Mouse (Mus musculus): ENCODE measurements around the gene Mrpl10.
A peak's percentile ranks its signal among the peaks of the same experiment; 100 is the strongest.

The Mrpl10 gene

GRCm38 (mm10) chr11:97041022-97041899 is at the start of gene Mrpl10, which contains the start of gene Lrrc46:
Gene Mrpl10, plus strand, starts transcription at chr11:97041560.
Gene Lrrc46, minus strand, starts transcription at chr11:97041407.
- DNase-seq (ENCODE audit: extremely low read depth, low read depth) = peak; percentile 74

DNA sequence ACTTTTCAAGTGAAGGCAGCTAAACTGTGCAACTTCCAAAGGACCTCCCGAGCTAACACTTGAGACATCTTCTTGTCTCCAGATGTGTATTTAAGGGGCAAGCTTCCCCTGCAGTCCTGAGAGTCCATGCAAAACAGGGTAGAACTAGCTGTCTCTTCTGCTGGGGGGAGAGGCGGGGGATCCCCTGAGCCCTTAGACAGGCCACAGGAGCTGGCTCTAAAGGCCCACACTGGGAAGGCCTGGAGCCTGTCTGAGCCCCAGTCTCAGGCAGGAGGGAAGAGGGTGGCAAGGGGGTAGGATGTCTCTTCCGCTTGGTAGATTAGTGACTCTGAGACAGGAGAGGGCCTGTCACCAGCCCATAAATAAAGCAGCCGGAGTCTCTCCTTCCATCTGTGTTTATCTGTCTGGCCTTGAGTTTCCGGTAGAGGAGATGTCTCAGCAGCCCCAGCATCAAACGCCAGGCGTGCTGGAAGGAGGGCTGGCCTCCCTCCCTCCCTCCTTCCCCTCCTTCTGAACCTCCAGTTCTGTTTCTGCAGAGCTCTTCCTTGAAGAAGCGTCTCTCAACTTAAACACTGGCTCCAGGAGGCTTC is 48.5 kb upstream of the Mrpl10 start:
- DNase-seq (ENCODE audit: extremely low read depth, low read depth) = peak; percentile 94

GRCm38 (mm10) chr11:96995031-96995430 is 46.3 kb upstream of the Mrpl10 start:
- no peak for DNase-seq (ENCODE audit: extremely low read depth, low read depth)

- no peak for DNase-seq (ENCODE audit: extremely low read depth, low read depth)
These were observed 45.3 kb upstream of the Mrpl10 start for GRCm38 (mm10) chr11:96995836-96996772.

DNA sequence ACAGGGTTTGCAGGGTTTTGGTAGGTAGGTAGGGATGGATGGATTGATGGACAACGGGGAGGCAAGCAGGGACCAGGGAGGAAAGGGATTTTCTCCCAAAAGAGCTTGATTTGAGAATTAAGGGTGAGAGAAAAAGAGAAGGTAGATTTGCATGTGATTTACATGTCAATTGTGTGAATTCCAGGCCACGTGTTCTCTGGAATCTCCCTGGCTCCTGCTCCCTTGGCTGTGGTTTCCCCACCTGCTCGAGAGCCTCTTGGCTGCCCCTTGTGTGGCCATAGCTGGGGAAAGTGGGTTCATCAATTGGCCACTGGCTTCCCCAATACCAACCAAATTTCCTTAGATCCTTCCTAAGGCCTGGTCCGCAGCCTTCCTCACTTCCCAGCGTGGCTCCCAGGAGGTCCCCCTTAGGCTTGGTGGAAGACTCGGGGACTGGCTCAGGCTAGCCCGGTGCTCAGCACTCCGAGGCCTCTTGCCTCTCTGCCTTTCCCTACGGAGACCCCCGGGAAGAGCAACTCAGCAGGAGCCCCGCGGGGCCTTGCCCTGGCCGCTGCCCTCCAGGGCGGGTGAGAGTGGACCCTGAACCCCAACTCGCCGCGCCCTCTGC is 44.5 kb upstream of the Mrpl10 start:
- DNase-seq (ENCODE audit: extremely low read depth, low read depth) = no peak

DNA sequence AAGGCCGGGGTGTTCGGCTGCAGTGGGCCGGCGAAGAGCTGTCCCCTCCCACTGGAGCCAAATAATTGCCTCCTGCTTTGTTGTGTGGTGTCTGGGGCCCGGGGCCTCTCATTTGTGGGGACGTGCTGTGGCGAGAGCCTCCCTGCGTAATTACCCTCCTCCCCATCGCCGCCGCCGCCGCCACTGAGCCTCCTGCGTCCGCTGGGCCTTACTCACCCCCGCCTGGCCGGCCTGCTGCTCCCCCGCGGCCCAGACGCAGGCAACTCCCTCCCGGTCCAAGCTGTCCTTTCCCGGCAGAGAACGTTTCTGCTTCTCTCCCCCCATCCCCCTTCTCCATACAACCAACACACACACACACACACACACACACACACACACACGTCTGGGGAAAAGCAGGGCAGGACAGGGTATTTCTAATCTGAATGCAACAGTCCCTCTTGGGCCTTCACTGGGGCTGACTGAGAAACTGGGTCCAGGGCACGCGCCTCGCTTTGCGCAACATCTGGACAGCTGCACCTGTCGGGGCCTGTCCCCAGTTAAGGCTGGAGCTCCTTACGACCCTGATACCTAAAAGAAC is 43.9 kb upstream of the Mrpl10 start:
- no peak for DNase-seq (ENCODE audit: extremely low read depth, low read depth)

GRCm38 (mm10) chr11:97003170-97003569 is 38.2 kb upstream of the Mrpl10 start:
- no peak for DNase-seq (ENCODE audit: extremely low read depth, low read depth)

DNA sequence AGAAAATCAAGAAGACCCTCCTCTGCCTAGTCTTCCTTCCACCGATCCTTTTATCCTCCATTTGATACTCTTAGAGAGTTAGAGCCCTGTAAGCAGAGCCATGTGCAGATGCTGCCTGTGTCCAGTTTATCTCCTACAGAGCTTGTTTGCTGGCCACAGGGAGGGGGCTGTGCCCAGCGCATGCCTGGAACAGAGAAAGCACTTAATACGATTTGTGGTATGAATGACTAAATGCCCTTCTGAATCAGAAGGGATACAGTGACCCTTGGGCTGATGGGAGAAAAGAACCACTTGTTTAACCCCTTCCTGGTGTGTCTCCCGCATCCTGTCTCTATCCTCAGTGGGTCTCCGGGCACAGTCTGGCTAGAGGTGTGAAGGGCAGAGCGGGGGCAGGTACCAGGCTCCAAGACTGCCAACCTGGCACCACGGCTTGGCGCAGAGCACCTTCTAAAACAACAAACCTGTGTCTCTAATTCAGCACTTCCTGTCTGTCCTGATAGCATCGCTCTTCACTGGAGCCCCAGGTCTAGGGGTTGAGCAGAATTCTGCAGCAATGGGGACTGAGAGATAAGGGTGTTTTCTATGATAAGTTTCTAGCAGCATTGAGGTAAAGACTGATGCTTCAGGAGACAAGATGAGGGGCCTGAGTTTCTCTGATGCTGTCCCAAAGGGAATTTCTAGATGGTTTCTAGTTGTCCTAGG is 34.1 kb upstream of the Mrpl10 start:
- no peak for DNase-seq (ENCODE audit: extremely low read depth, low read depth)

DNA sequence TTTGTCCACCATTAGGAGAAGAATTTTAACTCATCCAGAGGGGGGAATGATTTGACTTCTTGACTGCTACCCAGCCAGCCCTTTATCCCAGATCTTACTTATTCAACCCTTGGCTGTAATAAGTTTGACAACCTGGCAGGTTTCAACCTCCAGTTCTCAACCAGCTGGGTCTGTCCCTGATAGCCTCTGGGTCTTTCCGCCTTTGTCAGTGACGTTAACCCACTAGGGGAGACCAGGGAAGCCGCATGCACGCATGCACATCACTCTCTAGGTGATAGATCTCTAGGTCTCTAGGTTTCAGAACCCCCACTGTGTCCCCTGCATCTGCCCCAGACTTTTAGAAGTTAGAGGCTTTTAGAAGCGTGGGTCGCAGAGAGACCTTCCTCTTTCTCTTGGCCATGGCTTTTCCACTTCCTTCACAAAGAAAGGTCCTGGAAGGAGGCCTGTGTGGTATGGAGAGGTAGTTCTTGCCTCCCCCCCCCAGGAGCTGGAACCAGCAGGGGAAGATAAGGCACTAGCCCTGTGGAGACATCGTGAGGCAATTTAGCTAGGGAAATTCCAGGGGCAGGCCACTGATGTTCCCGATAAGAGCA is 32.1 kb upstream of the Mrpl10 start:
- peak; percentile 23 for DNase-seq (ENCODE audit: extremely low read depth, low read depth)

DNA sequence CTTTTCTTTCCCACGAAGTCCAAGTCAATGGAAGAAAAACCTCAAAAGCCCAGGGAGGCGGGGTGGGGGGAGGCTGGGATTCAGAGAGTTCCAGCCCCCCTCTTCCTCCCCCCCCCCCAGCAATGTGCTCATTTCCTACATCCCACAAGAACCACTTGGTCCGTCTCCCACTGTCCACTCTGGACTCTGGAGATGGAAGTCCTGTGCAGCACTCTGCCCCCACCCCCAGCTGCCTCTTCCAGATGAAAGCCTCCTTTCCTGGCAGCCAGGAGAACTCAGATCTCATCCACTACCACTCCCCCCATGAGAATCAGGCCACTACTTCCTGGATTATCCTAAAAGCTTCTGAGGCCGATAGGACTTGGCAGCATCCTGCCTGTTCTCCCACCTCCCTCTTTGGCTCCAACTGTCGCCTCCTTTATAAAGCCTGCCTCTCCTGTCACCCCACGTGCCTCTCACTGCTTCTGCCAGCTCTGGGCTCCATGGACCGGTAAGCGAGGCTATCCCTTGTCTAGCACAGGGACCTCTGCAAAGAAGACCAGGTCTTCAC is 28.2 kb upstream of the Mrpl10 start, which contains the start of gene Sp6:
Sp6 (plus strand) TSS at position 274 of the 550 bp plus-strand sequence.
- DNase-seq (ENCODE audit: extremely low read depth, low read depth) = no peak

- no peak for DNase-seq (ENCODE audit: extremely low read depth, low read depth)
These were observed 23.4 kb upstream of the Mrpl10 start for GRCm38 (mm10) chr11:97017696-97018582.

- DNase-seq (ENCODE audit: extremely low read depth, low read depth) = no peak
These were observed 22.6 kb upstream of the Mrpl10 start for GRCm38 (mm10) chr11:97018583-97019344.

DNA sequence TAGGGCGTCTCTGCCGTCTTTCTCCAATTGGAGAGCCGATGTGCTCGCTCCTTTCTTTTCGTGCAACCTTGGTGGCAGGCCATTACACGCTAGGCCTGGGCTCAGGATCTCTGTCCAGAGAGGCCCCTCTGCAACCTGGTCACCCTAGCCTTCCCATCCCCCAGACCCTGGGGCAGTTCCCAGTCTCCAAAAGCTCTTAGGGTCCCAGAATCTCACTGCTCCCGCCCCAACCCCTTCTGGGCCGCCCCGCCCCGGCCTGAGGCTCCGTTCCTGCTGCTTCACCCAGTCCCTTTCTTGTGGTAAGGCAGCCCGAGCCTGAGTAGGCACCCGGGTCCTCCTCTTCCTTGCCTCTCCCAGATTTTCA is 22.0 kb upstream of the Mrpl10 start:
- no peak for DNase-seq (ENCODE audit: extremely low read depth, low read depth)

DNA sequence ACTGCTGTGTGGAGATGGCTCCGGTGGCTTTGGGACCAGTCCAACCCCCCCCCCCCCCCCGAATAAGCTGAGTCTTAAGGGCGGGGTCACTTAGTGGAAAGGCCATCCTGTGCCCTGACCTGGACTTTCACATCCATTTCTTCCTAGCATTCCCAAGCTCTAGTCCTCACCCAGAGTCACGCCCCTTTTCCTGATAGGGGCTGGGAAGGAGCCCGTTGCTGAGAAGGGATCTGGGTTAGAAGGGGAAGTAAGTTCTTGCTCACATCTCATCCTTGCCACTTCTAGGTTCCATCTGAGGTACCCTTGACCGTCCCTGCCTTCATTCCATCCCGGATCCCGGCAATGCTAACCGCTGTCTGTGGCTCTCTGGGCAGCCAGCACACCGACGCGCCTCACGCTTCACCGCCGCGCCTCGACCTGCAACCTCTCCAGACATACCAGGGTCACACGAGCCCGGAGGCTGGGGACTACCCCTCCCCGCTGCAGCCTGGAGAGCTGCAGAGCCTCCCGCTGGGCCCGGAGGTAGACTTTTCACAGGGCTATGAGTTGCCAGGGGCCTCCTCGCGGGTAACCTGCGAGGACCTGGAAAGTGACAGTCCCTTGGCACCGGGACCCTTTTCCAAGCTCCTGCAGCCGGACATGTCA is 20.1 kb upstream of the Mrpl10 start:
- DNase-seq (ENCODE audit: extremely low read depth, low read depth) = no peak

- DNase-seq (ENCODE audit: extremely low read depth, low read depth) = peak; percentile 46
These were observed 19.4 kb upstream of the Mrpl10 start for GRCm38 (mm10) chr11:97021873-97022484.

GRCm38 (mm10) chr11:97024977-97025376 is 16.4 kb upstream of the Mrpl10 start:
- no peak for DNase-seq (ENCODE audit: extremely low read depth, low read depth)
